Mouse (Mus musculus) spleen, postnatal 36 days (tissue): ENCODE data around the gene Gtsf2.

ENCODE experiments used
- DNase-seq, 2 experiments: peaks; one replicate each; pipeline ENCODE4 v3.0.0; 2022; ENCODE audit warnings: low spot score in 2 of 2, mixed read lengths in 1 of 2

Gtsf2 gene

DNA sequence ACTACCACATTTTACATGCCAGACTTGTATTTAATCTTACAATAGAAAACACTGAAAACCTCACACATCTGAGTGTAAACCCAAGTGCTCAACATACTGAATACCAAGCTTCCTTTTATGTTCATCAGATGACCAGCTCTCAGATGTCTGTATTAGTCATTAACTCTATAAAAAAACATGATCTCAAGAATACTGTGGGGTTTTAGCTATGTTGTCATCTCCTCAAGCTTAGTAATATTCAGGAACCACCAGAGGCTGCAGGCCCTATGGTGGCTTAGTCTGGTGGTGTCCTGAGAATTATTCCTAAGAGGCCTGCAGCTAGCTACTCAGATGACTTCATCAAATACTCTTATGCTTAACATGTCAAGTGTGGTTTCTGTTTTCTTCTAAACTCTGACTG is 54.7 kb downstream of the Gtsf2 start:
- DNase-seq: no peak
